Mouse (Mus musculus): Measurements from ENCODE around the gene Cxcr6.

Cxcr6 gene

GRCm38 (mm10) chr9:123828916-123829315 lies 22.6 kb downstream of the Cxcr6 start:
- no peak for DNase-seq

GRCm38 (mm10) chr9:123835851-123836250 lies 29.6 kb downstream of the Cxcr6 start:
- DNase-seq: no peak

- no peak for DNase-seq
Observed at GRCm38 (mm10) chr9:123840243-123840642, 34.0 kb downstream of the Cxcr6 start.

GRCm38 (mm10) chr9:123844468-123844867 lies 38.2 kb downstream of the Cxcr6 start:
- DNase-seq: no peak

GRCm38 (mm10) chr9:123845120-123845519 lies 38.8 kb downstream of the Cxcr6 start:
- DNase-seq: no peak

GRCm38 (mm10) chr9:123846490-123846889 lies 40.2 kb downstream of the Cxcr6 start:
- no peak for DNase-seq

- DNase-seq: peak in 1 of 2 experiments; percentile 6
Observed at GRCm38 (mm10) chr9:123849976-123850695, 43.9 kb downstream of the Cxcr6 start.

- DNase-seq: no peak
Observed at GRCm38 (mm10) chr9:123850705-123851061, 44.4 kb downstream of the Cxcr6 start.

- DNase-seq: peak; percentile 65 to 74
Observed at GRCm38 (mm10) chr9:123851062-123851712, 44.9 kb downstream of the Cxcr6 start.

- DNase-seq: peak; percentile 93
Observed at GRCm38 (mm10) chr9:123851713-123852448, 45.6 kb downstream of the Cxcr6 start, which contains the start of gene Fyco1. Gene Fyco1 (minus strand): TSS chr9:123851899.

GRCm38 (mm10) chr9:123852449-123853390 lies 46.4 kb downstream of the Cxcr6 start:
- peak in 1 of 2 experiments; percentile 5 for DNase-seq

- no peak for DNase-seq
Observed at GRCm38 (mm10) chr9:123856836-123857235, 50.6 kb downstream of the Cxcr6 start.

Measured in kidney, postnatal 4 days (tissue).